20 mouse cellular contexts compared by ENCODE assay signal in the genomic region with DNA sequence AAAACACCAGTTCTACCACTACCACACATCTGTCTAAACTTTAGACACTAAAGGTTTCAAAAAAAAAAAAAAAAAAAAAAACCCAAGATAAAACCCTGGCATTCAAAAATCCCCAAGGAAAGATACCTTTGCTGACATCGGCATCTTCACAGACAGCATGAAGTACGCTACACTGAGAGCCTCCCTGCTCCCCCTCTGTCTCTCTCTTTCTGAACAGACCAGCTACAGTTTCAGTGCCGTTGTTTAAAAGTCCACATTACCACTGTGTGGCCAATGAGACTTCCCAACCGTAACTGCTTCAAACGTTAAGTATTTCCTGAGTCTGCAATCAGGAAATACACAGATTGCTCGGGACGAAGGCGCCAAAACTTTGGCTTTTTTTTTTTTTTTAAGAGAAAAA.
DNase-seq lines count a peak whose midpoint lies in the region; ATAC-seq and TF ChIP-seq lines count a peak whose summit lies in the region.
"Had no signal": no experiment of that assay in that cellular context is flagged by ENCODE, and none has a peak within 500 bp of the region (broad histone marks: within the 10 kb centered on the region; RNA-seq: fewer than 3 reads in every experiment).

No protein-coding gene starts in this region.

- no peaks in the 10 kb centered on the region for H3K27me3 ChIP-seq in heart, embryonic 14.5 days (ENCODE audit: control insufficient read depth, insufficient read depth, low read length)
- H3K27me3 ChIP-seq in heart, embryonic 10.5 days (ENCODE audit: insufficient read depth, poor library complexity, severe bottlenecking): no peaks in the 10 kb centered on the region
- no peaks in the 10 kb centered on the region for H3K27me3 ChIP-seq in kidney, embryonic 15.5 days
- no peaks in the 10 kb centered on the region for H3K27me3 ChIP-seq in liver, adult 2 months (ENCODE audit: control insufficient read depth, insufficient read depth, low read length)
- no peaks in the 10 kb centered on the region for H3K27me3 ChIP-seq in liver, postnatal 0 days (ENCODE audit: insufficient read depth, low read length)
- H3K27me3 ChIP-seq: embryonic facial prominence, embryonic 15.5 days; Patski had no signal

- no peak for TF ChIP-seq POLR2A in liver, adult 2 months (IDR thresholded peaks at IDR 0.05; ENCODE audit: extremely low read depth, insufficient read depth, low read length)

- ATAC-seq in heart, embryonic 14.5 days (ENCODE audit: insufficient number of reproducible peaks, insufficient read depth, low FRiP score, low read depth): no peak
- ATAC-seq in kidney, embryonic 15.5 days (replicated peaks; ENCODE audit: low FRiP score): no peak
- ATAC-seq in liver, postnatal 0 days: no peak
- ATAC-seq: intestine, postnatal 0 days; Patski had no signal

- peaks cover 7% of the 10 kb centered on the region for H3K36me3 ChIP-seq in heart, embryonic 14.5 days (ENCODE audit: control insufficient read depth, insufficient read depth, low read length)
- no peaks in the 10 kb centered on the region for H3K36me3 ChIP-seq in heart, embryonic 10.5 days
- peaks cover 5% of the 10 kb centered on the region; the same call in 1 of the 2 replicates for H3K36me3 ChIP-seq in kidney, embryonic 15.5 days
- no peaks in the 10 kb centered on the region for H3K36me3 ChIP-seq in liver, adult 2 months (ENCODE audit: control insufficient read depth, insufficient read depth, low read length)
- H3K36me3 ChIP-seq in liver, postnatal 0 days (replicated peaks; ENCODE audit: insufficient read depth, low read length): no peaks in the 10 kb centered on the region
- H3K36me3 ChIP-seq: embryonic facial prominence, embryonic 15.5 days; forebrain, embryonic 10.5 days; hindbrain, embryonic 10.5 days had no signal

- no peak for TF ChIP-seq CTCF in liver, adult 2 months (IDR thresholded peaks at IDR 0.05; ENCODE audit: low read depth, low read length)
- TF ChIP-seq CTCF in liver, postnatal 0 days (IDR thresholded peaks at IDR 0.05; ENCODE audit: low read depth): no peak

- peak; percentile 51 for DNase-seq in heart, adult 11 months
- no peak for DNase-seq in heart, adult 9 months (ENCODE audit: low spot score in 2 of 2)
- no peak for DNase-seq in heart, embryonic 10.5 days (ENCODE audit: low spot score)
- DNase-seq in kidney, postnatal 10 days: no peak
- DNase-seq in liver, adult 2 months (ENCODE audit: extremely low read depth, low read depth, low spot score): no peak
- no peak for DNase-seq in liver, postnatal 0 days
- DNase-seq: cerebellum, adult 11-12 months; cerebellum, adult 9-10 months; cerebellum, postnatal 25 days; heart, adult 2 months; kidney, adult 9 months had no signal

- H3K27ac ChIP-seq in heart, embryonic 14.5 days (replicated peaks in 1 of 2; ENCODE audit: control insufficient read depth in 1 of 2, insufficient read depth in 1 of 2, low read depth in 2 of 2, low read length in 2 of 2): 0 out of 4 replicates have a peak overlapping the region, but pooled peaks of 1 of the 2 experiments have one; percentile 34
- H3K27ac ChIP-seq in heart, embryonic 10.5 days: no peak overlapping the region
- H3K27ac ChIP-seq in kidney, embryonic 15.5 days: no peak overlapping the region
- H3K27ac ChIP-seq in liver, adult 2 months (replicated peaks; ENCODE audit: insufficient read depth, low read depth, low read length): no peak overlapping the region
- no peak overlapping the region for H3K27ac ChIP-seq in liver, postnatal 0 days (ENCODE audit: low read depth)
- H3K27ac ChIP-seq: embryonic facial prominence, embryonic 15.5 days; forebrain, embryonic 10.5 days; heart, adult 2 months; hindbrain, embryonic 10.5 days had no signal

- no peak overlapping the region; a peak in 1 of 4 replicates for H3K4me3 ChIP-seq in heart, embryonic 14.5 days (ENCODE audit: control insufficient read depth in 1 of 2, insufficient read depth in 1 of 2, low read depth in 1 of 2, low read length in 2 of 2)
- H3K4me3 ChIP-seq in heart, embryonic 10.5 days: no peak overlapping the region
- H3K4me3 ChIP-seq in kidney, embryonic 15.5 days (replicated peaks): no peak overlapping the region
- H3K4me3 ChIP-seq in liver, adult 2 months (ENCODE audit: insufficient read depth, low read depth, low read length): 0 out of 2 replicates have a peak overlapping the region, but pooled peaks have one; percentile 23
- no peak overlapping the region for H3K4me3 ChIP-seq in liver, postnatal 0 days (ENCODE audit: low read depth, low read length)
- H3K4me3 ChIP-seq: embryonic facial prominence, embryonic 15.5 days; erythroblast, embryonic 14.5 days; forebrain, embryonic 10.5 days; heart, adult 2 months; hindbrain, embryonic 10.5 days had no signal

- no peaks in the 10 kb centered on the region for H3K79me2 ChIP-seq in liver, adult 2 months (ENCODE audit: control insufficient read depth, insufficient read depth, low read length)

- H3K9me3 ChIP-seq in heart, embryonic 14.5 days (ENCODE audit: control insufficient read depth, low read length): no peaks in the 10 kb centered on the region
- no peaks in the 10 kb centered on the region for H3K9me3 ChIP-seq in heart, embryonic 10.5 days
- no peaks in the 10 kb centered on the region for H3K9me3 ChIP-seq in kidney, embryonic 15.5 days (replicated peaks)
- no peaks in the 10 kb centered on the region for H3K9me3 ChIP-seq in liver, postnatal 0 days (ENCODE audit: low read length)
- H3K9me3 ChIP-seq: embryonic facial prominence, embryonic 15.5 days; forebrain, embryonic 10.5 days; hindbrain, embryonic 10.5 days had no signal

- peaks cover 5 to 17% of the 10 kb centered on the region in 2 experiments for H3K4me1 ChIP-seq in heart, embryonic 14.5 days (ENCODE audit: control insufficient read depth in 2 of 2, insufficient read depth in 2 of 2, low read length in 2 of 2)
- peaks cover 11% of the 10 kb centered on the region for H3K4me1 ChIP-seq in heart, embryonic 10.5 days
- peaks cover 21% of the 10 kb centered on the region for H3K4me1 ChIP-seq in kidney, embryonic 15.5 days
- no peaks in the 10 kb centered on the region for H3K4me1 ChIP-seq in liver, adult 2 months (ENCODE audit: control insufficient read depth, insufficient read depth, low read length)
- H3K4me1 ChIP-seq in liver, postnatal 0 days (ENCODE audit: insufficient read depth): no peaks in the 10 kb centered on the region

- peak overlapping the region; percentile 39 for H3K4me2 ChIP-seq in heart, embryonic 14.5 days (ENCODE audit: low read length)
- peak overlapping the region; percentile 23; the same call in 1 of the 2 replicates for H3K4me2 ChIP-seq in kidney, embryonic 15.5 days
- no peak overlapping the region for H3K4me2 ChIP-seq in liver, postnatal 0 days (ENCODE audit: low read depth, low read length)
- H3K4me2 ChIP-seq: embryonic facial prominence, embryonic 15.5 days; hindbrain, embryonic 14.5 days had no signal

- no peak for TF ChIP-seq EP300 in liver, postnatal 0 days (IDR thresholded peaks at IDR 0.05; ENCODE audit: low read depth)

- H3K9ac ChIP-seq in heart, embryonic 14.5 days (ENCODE audit: low read length): no peak overlapping the region
- H3K9ac ChIP-seq in kidney, embryonic 15.5 days: no peak overlapping the region
- H3K9ac ChIP-seq in liver, adult 2 months (ENCODE audit: low read depth, low read length): no peak overlapping the region
- no peak overlapping the region for H3K9ac ChIP-seq in liver, postnatal 0 days (replicated peaks)
- H3K9ac ChIP-seq: embryonic facial prominence, embryonic 15.5 days; hindbrain, embryonic 14.5 days had no signal

- 56% methylated on average over 8 of the region's 8 CpGs for WGBS in heart, embryonic 14.5 days
- WGBS in heart, embryonic 10.5 days: 64% methylated on average over 8 of the region's 8 CpGs
- WGBS in kidney, embryonic 15.5 days: 34% methylated on average over 8 of the region's 8 CpGs
- WGBS in liver, adult 2 months: 67% methylated on average over 8 of the region's 8 CpGs
- 35% methylated on average over 8 of the region's 8 CpGs for WGBS in liver, postnatal 0 days (ENCODE audit: insufficient replicate concordance)
